Mouse (Mus musculus): ENCODE results near the gene Lrmda.

The Lrmda gene

GRCm38 (mm10) chr14:22495286-22495685, 475.8 kb downstream of the Lrmda start:
- no peak for DNase-seq (ENCODE audit: low spot score in 2 of 2)

- no peak for DNase-seq (ENCODE audit: low spot score in 2 of 2)
These were observed 478.2 kb downstream of the Lrmda start for GRCm38 (mm10) chr14:22497636-22498131.

- DNase-seq (ENCODE audit: low spot score in 2 of 2) = no peak
These were observed 490.4 kb downstream of the Lrmda start for GRCm38 (mm10) chr14:22509747-22510530.

DNA sequence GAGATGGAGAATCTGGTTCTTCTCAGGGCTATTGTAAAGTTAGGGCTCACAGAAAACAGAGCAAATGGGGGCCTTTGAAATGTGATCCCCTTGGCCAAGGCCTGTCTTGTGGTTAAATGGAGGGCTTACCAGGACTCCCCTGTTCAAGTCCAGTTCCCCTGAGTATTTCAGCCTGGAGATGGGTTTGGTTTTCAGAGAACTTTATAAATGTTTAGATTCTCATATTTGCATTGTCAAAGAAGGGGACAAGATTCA, 490.9 kb downstream of the Lrmda start:
- DNase-seq (ENCODE audit: low spot score in 2 of 2) = no peak

- no peak for DNase-seq (ENCODE audit: low spot score in 2 of 2)
These were observed 495.0 kb downstream of the Lrmda start for GRCm38 (mm10) chr14:22514362-22515084.

DNA sequence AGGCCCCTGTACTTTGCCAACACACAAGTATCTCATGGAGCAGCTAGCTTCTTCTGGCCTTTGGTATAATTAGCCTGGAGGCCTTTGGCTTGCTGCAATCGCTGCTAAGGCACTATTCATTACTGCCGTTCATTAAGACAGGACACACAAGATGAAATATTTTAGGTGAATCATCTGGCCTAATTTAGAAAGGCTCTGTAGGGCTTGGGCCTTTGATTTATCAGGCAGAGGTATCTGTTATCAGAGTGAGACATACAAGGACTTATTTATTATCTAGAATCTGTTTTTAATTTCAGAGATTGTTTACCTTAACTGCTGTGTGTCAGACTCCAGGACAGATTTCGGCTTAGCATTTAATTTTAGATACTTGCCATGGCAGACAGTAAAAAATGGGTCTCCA, 511.2 kb downstream of the Lrmda start:
- DNase-seq (ENCODE audit: low spot score in 2 of 2) = no peak

DNA sequence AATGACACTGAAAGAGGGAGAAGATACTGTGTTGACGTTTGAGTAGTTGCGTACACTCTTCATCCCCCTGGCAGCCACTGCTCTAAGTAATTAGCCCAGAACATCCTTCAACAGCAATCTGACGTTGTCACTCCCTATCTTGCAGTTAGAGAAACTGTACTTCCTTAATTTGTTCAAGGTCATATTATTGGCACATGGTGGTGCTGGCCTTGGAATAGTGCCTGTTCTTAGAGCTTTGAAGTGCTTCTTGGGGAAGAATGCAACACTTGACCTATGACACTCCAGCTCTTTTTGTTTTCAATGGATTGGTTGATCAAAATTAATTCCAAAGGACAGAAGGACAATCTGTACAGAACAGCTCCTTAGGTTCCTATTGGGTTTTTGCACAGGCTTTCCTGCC, 514.0 kb downstream of the Lrmda start:
- DNase-seq (ENCODE audit: low spot score in 2 of 2) = no peak

- DNase-seq (ENCODE audit: low spot score in 2 of 2) = no peak
These were observed 526.6 kb downstream of the Lrmda start for GRCm38 (mm10) chr14:22545887-22546675.

DNA sequence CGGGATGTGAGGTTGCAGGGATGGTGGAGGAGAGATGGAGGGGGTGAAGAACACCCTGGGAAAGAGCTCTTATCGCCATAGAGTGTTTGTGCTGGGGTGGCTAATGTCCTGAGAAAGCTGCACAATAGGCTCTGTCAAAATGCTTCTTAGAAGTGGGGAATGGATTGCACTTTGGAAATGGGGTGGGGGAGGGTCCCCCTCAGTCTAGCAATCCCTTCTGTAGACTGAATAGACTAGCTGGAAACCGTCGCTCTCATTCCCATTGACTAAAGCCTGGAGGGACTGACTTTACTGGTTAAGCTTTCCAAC, 527.1 kb downstream of the Lrmda start:
- no peak for DNase-seq (ENCODE audit: low spot score in 2 of 2)

DNA sequence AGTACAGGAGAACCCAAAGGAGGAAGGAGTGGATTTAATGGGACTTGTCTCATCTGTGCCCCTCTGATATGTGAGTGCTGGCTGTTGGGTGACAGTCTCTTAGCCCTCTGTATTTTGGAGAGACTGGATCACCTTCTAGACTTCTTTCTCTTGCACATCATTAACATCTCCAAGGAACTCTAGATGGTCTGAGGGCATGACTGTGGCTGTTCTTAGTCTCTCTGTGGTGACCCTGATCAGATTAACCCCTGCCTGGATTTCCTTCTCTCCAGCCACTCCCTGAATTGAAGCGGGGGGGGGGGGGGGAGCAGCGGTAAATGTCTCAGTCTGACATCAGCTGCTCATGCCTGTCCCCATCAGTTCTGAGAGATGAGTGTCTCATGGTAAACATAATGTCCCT, 528.8 kb downstream of the Lrmda start:
- DNase-seq (ENCODE audit: low spot score in 2 of 2) = no peak

- no peak for DNase-seq (ENCODE audit: low spot score in 2 of 2)
These were observed 529.7 kb downstream of the Lrmda start for GRCm38 (mm10) chr14:22549166-22549565.

DNA sequence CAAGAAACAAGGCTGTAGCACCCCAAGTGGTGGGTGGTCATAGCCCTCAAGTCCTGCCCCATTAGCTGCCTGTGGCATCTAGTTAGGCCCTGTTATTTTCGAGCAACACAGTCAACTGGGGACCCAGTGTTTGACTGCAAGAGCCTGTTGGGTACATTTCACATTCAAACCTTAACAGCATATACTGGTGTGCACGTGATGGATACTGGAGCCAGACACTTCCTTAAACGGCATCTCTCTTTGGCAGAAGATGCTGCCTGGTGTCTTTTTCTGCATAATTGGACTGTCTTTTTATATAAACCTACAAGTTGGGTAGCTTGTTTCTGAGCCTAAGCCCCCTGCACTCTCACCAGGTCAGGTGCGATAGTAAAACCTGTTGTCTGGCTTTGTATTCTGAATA, 532.8 kb downstream of the Lrmda start:
- no peak for DNase-seq (ENCODE audit: low spot score in 2 of 2)

- DNase-seq (ENCODE audit: low spot score in 2 of 2) = no peak
These were observed 533.3 kb downstream of the Lrmda start for GRCm38 (mm10) chr14:22552841-22553240.

GRCm38 (mm10) chr14:22553717-22554116, 534.2 kb downstream of the Lrmda start:
- DNase-seq (ENCODE audit: low spot score in 2 of 2) = no peak

DNA sequence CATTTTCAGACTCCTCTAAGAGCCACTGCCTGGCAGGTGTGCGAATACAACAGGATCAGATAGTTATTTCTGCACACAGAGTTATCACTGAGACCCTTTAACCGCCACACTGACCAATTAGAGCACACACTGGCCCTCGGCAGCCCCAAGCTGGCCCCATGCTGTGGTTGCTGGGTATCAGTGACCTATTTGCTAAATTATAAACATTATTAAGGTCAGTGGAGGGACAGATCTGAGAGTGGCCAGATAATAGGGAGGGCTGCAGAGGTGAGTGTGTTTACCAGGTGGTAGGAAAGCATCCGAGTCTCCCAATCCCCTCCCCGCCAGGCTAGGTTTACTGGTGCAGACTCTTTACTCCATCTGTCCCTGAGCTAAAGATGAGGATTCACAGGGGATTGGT, 553.0 kb downstream of the Lrmda start:
- no peak for DNase-seq (ENCODE audit: low spot score in 2 of 2)

DNA sequence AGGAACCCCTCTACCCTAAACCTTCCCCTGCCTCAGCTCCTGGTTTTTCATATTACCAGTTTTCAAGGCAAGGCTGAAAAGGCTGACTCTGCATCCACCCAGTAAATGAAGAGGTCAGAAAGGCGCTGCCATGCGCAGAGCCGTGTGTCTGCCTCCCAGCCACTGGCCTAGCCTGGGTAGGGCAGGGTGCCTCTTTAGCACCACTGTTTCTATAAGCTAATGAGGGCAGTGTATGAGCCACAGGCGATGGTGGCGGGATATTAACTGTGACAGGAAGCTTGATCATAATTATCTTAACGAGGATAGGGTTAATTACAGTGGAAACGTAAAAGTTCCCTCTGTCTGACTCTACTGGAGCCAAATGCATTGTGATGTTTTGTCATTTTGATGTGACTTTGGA, 554.1 kb downstream of the Lrmda start:
- no peak for DNase-seq (ENCODE audit: low spot score in 2 of 2)

- DNase-seq (ENCODE audit: low spot score in 2 of 2) = no peak
These were observed 554.5 kb downstream of the Lrmda start for GRCm38 (mm10) chr14:22574006-22574405.

DNA sequence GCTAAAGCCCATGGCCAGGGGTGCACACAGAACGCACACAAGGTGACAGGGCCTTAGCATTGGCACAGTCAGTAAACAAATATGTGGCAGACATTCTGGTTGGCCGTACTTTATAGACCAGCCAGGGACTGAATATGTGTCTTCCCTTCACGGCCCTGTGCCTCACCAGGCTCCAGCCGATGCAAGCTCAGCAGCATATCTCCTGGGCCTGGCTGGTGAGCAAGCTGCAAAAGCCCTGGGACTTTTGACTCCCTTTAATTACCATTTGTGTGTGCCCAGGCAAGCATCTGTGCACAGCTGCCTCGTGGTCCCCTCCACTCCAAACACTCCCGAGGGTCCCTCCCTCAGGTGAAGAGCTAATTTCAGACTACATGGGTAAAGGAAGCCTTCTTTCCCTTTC, 556.9 kb downstream of the Lrmda start:
- no peak for DNase-seq (ENCODE audit: low spot score in 2 of 2)

DNA sequence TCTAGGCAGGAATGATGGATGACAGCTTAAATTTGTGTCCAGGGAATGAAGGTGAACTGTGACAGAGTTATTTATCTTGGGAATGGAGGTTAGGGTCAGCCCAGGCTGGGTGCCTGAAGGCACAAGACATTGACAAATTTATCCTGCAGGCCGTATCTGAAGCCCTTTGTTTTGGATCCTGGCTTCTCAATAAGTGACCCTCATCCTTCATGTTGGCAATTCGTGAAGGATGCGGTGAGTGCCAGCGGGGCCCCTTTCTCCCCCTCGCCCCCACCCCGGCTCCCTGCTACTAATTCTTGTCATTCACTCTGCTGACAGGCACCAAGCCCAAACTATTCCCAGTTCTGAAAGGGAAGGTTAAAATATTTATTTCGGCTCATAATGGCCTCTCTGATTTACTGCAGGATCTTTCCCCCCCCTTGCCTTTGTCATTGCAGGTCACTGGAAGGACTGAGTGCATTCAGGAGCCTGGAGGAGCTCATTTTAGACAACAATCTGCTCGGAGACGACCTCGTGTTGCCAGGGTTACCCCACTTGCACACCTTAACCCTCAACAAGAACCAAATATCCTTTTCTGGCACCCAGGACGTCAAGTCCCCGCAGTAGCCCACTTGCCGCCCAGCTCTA, 558.0 kb downstream of the Lrmda start:
- DNase-seq (ENCODE audit: low spot score in 2 of 2) = no peak

DNA sequence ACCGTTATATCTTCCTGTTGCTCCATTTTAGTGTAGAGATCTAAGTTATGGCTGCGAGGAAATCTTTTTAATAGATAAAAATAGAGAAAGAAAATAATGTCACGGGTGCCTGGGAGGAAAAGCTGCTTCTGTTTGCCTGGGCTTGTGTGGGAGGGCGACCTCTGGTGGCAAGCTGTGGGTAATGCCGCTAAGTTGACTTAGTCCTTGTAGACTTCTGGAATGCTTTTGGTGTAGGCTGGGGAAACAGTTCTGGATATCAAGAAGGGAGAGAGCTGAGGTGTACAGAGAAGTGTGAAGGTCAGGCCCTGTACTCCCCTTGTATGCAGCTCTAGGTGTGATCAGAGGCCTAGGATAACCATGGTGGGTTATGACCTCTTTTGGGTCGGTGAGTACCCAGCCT, 558.7 kb downstream of the Lrmda start:
- peak; percentile 59 to 82 for DNase-seq (ENCODE audit: low spot score in 2 of 2)

- no peak for DNase-seq (ENCODE audit: low spot score in 2 of 2)
These were observed 559.5 kb downstream of the Lrmda start for GRCm38 (mm10) chr14:22578986-22579385.

DNA sequence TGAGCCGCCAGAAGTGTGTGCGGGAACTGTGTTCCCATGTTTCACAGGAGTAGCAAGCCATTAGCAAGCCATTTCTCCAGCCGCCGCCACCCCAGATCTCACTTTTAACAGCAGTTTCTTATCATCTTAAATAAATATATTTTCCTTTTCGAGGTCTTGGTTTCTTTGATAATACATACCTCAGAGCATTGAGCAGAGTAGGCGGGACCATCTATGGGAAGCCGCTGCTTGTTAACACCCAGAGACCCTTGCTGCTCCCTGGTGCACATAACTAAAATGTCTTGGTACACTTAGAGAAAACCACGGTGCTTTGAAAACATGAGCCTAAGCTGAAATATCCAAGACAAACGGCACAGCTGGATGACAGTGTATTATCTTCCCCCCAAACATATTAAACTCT, 562.6 kb downstream of the Lrmda start:
- DNase-seq (ENCODE audit: low spot score in 2 of 2) = no peak
